Mouse (Mus musculus) midbrain, embryonic 12.5 days (tissue): Measurements from ENCODE around the gene Map7. TPM values are rescaled to one million over a fixed set of nuclear protein-coding genes. Genes with fewer than 3 reads are reported as not detected.

Source experiments
- ATAC-seq: fragments of 200-750 bp; cut with Nextera tagmentation; 2 replicates; pipeline ENCODE4 v1.8.0; 2017; ENCODE audit warnings: low read depth, moderate TSS enrichment, moderate library complexity; ENCODE audit not compliant: low FRiP score
- H3K27ac ChIP-seq: fragments of 300-500 bp; sonication (generic); replicated peaks from 2 replicates; pipeline ENCODE4 v1.5.1; 2016; ENCODE audit warnings: mild to moderate bottlenecking
- H3K27me3 ChIP-seq: fragments of 300-500 bp; sonication (generic); 2 replicates; pipeline ENCODE4 v1.6.1; 2016; ENCODE audit warnings: mild to moderate bottlenecking
- H3K36me3 ChIP-seq: fragments of 300-500 bp; sonication (generic); 2 replicates; pipeline ENCODE4 v1.6.1; 2016
- H3K4me1 ChIP-seq: fragments of 300-500 bp; sonication (generic); 2 replicates; pipeline ENCODE4 v1.6.1; 2016
- H3K4me2 ChIP-seq: fragments of 300-500 bp; sonication (generic); replicated peaks from 2 replicates; pipeline ENCODE4 v1.6.1; 2016; ENCODE audit warnings: mild to moderate bottlenecking, moderate library complexity
- H3K4me3 ChIP-seq: fragments of 300-500 bp; sonication (generic); 2 replicates; pipeline ENCODE4 v1.5.1; 2016; ENCODE audit warnings: mild to moderate bottlenecking
- H3K9ac ChIP-seq: fragments of 300-500 bp; sonication (generic); replicated peaks from 2 replicates; pipeline ENCODE4 v1.6.1; 2016; ENCODE audit warnings: mild to moderate bottlenecking, moderate library complexity
- H3K9me3 ChIP-seq: fragments of 300-500 bp; sonication (generic); 2 replicates; pipeline ENCODE4 v1.6.1; 2016; ENCODE audit warnings: mild to moderate bottlenecking
- WGBS: fragments of 180-500 bp; shearing (Covaris S2); methylation state at CpG from one replicate; pipeline ENCODE4 v1.1.7; 2016; 5-methylcytosine and 5-hydroxymethylcytosine counted together
- polyA plus RNA-seq: library from polyadenylated mRNA; unstranded; fragments of >200 nt; fragmentation: Nextera tagmentation; extraction: Ambion mirVana; gene quantifications from 2 replicates; pipeline ENCODE4 v1.2.1, GENCODE M21; 2016

The Map7 gene
- polyA plus RNA-seq, 1 experiment from 2014 or later = 5.5 TPM

DNA sequence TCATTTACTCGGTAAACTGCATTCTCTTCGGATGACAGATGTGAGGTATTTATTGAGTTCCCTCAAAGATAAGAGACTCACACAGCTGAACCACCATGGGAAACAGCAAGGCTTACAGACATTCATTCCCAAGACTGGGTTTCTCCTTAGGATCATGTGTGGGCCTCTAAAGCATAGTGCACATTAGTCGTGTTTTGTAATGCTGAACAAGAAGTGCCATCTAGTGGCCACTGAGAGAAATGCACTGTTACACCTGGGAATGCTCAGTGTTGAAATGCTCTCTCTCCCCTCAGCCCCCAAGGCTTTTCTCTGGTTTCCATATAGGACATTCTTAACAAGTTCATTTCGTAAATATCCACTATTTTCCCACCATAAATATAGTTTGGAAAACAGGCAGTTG, 23.0 kb upstream of the Map7 start:
- Histone ChIP-seq H3K36me3 (no peaks in the 10 kb centered on the region), H3K4me2 (no peak overlapping the region), H3K4me1 (0 out of 2 replicates have a peak, but pooled peaks cover 4% of the 10 kb centered on the region), H3K9me3 (no peaks in the 10 kb centered on the region), H3K4me3 (no peak overlapping the region), H3K27me3 (peaks cover 4% of the 10 kb centered on the region; the same call in 1 of the 2 replicates), H3K27ac (no peak overlapping the region), H3K9ac (no peak overlapping the region)
- 49% methylated on average over 4 of the region's 4 CpGs for WGBS
- peak; percentile 65 for ATAC-seq

DNA sequence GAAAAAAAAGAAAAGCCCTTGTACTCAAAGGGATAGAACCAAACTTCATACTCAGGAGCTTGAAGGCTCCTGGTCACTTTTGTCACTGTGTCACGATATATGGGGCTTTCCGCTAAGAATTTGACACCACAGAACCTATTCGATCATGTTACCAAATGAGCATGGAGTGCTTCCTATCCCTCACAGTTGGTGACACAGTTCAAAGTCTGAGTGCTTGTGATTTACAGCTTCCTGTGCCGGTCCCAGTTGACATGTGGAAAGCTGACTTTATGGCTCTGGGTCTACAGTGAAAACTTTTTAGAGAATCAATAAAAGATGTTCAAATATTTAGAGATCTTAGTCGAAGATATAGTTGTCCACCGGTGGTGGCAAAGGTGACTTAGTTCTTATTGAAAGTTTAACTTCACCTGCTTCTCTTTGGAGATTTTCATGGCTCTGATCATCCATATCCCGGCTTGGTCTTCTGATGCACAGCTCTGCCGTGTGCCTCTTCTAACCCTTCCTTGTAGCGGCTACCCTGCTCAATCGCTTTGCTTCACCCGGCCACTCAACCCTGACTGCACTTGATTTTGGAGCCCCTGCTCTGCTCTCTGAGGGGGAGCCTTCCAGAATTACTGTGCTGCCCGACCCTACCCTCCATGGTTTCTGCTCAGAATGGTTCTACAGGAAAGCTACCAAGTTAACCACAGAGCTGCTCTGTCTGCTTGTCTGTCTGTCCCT, 15.2 kb upstream of the Map7 start:
- 92% methylated on average over 12 of the region's 12 CpGs for WGBS
- H3K4me2 ChIP-seq = no peak overlapping the region

DNA sequence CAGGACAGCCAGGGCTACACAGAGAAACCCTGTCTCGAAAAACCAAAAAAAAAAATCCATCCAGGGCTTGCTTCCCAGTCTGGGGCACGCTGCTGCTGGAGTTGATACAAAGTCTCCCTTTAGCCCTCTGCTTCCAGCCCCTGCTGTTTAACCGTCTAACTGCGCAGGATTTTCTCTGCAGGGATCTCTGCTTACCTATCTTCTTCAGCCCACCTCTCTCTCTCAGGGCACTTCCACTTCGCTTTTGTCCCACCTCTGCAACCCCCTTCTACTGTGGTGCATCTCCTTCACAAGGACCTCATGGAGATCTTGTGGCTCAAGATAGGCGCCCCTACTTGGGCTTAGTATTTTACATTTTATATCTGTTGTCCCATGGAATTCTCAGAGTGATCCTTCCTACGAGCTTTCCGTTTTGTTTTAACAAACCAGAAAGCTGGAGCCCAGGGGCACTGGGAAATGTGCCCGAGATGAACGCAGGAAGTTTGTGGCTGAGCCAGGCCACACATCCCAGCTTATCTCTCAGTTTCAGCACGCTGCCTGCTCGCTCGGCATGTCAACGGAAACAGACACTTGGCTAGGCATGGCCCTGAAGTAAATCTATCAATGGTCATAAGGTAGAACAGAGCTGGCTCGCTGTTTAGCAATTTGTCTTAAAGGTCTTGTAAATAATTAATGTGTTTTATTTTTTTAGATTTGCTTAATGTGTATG, 12.8 kb upstream of the Map7 start:
- Histone ChIP-seq H3K4me2 (no peak overlapping the region), H3K27ac (no peak overlapping the region), H3K27me3 (no peaks in the 10 kb centered on the region), H3K9ac (no peak overlapping the region), H3K9me3 (no peaks in the 10 kb centered on the region), H3K36me3 (no peaks in the 10 kb centered on the region), H3K4me3 (no peak overlapping the region), H3K4me1 (no peaks in the 10 kb centered on the region)
- 82% methylated on average over 15 of the region's 15 CpGs for WGBS
- no peak for ATAC-seq

More for the DNA sequence above, 15.2 kb upstream of the Map7 start:
- no peaks in the 10 kb centered on the region for H3K4me1 ChIP-seq
- H3K9ac ChIP-seq = no peak overlapping the region
- H3K4me3 ChIP-seq = no peak overlapping the region
- no peak overlapping the region for H3K27ac ChIP-seq
- no peaks in the 10 kb centered on the region for H3K27me3 ChIP-seq
- no peak for ATAC-seq
- no peaks in the 10 kb centered on the region for H3K36me3 ChIP-seq
- no peaks in the 10 kb centered on the region for H3K9me3 ChIP-seq

DNA sequence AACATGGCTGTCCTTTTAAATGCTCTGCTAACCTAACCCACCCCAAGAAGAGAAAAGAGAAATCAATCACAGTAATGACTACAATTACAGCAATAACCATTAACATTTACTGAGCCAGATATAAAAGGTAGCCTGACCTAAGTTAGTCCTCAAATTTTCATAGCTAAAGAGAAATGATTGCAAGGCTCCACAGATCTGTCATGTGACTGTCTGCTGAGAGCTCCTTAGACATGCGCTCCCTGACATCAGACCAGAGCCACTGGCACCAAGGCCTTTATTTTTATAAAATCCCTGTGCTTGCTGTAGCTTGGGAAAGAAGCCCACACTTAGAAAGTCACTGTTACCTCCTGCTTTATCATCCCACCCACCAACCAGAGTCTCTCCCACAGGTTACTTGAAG, 11.8 kb upstream of the Map7 start:
- WGBS = 97% methylated on average over 1 of the region's 1 CpGs
- Histone ChIP-seq H3K4me3 (no peak overlapping the region), H3K9ac (no peak overlapping the region), H3K36me3 (no peaks in the 10 kb centered on the region), H3K4me1 (no peaks in the 10 kb centered on the region), H3K27ac (no peak overlapping the region), H3K9me3 (no peaks in the 10 kb centered on the region), H3K4me2 (no peak overlapping the region), H3K27me3 (no peaks in the 10 kb centered on the region; the same call in 1 of the 2 replicates)
- no peak for ATAC-seq

GRCm38 (mm10) chr10:20141376-20141775, 6.9 kb upstream of the Map7 start:
- Histone ChIP-seq H3K27ac (no peak overlapping the region), H3K36me3 (no peaks in the 10 kb centered on the region), H3K4me1 (no peaks in the 10 kb centered on the region), H3K9me3 (no peaks in the 10 kb centered on the region), H3K9ac (no peak overlapping the region), H3K27me3 (peaks cover 13% of the 10 kb centered on the region), H3K4me3 (no peak overlapping the region), H3K4me2 (no peak overlapping the region)
- WGBS = 49% methylated on average over 17 of the region's 17 CpGs
- no peak for ATAC-seq

GRCm38 (mm10) chr10:20148773-20149120, 476 bp downstream of the Map7 start:
- H3K27me3 ChIP-seq = peaks cover 58% of the 10 kb centered on the region
- H3K27ac ChIP-seq = no peak overlapping the region
- peak overlapping the region; percentile 73 for H3K4me3 ChIP-seq
- peak; percentile 77 for ATAC-seq
- peak overlapping the region; percentile 96 for H3K4me2 ChIP-seq
- H3K36me3 ChIP-seq = no peaks in the 10 kb centered on the region
- under 1% methylated on average over 49 of the region's 58 CpGs for WGBS
- H3K9me3 ChIP-seq = no peaks in the 10 kb centered on the region
- H3K9ac ChIP-seq = peak overlapping the region; percentile 56
- peaks cover 15% of the 10 kb centered on the region; the same call in 1 of the 2 replicates for H3K4me1 ChIP-seq

GRCm38 (mm10) chr10:20149121-20149834, 1.0 kb downstream of the Map7 start:
- Histone ChIP-seq H3K27me3 (peaks cover 58% of the 10 kb centered on the region), H3K27ac (no peak overlapping the region), H3K9ac (peak overlapping the region; percentile 56), H3K4me1 (peaks cover 15% of the 10 kb centered on the region; the same call in 1 of the 2 replicates), H3K36me3 (no peaks in the 10 kb centered on the region), H3K4me3 (peak overlapping the region; percentile 73), H3K9me3 (no peaks in the 10 kb centered on the region), H3K4me2 (peak overlapping the region; percentile 96)
- peak; percentile 77 for ATAC-seq
- WGBS = under 1% methylated on average over 60 of the region's 74 CpGs

GRCm38 (mm10) chr10:20149835-20150355, 1.6 kb downstream of the Map7 start:
- H3K27ac ChIP-seq = no peak overlapping the region
- H3K4me1 ChIP-seq = peaks cover 15% of the 10 kb centered on the region; the same call in 1 of the 2 replicates
- peak overlapping the region; percentile 73 for H3K4me3 ChIP-seq
- H3K27me3 ChIP-seq = peaks cover 53% of the 10 kb centered on the region
- H3K9me3 ChIP-seq = no peaks in the 10 kb centered on the region
- WGBS = 4% methylated on average over 13 of the region's 13 CpGs
- peak overlapping the region; percentile 56; the same call in 1 of the 2 replicates for H3K9ac ChIP-seq
- peak overlapping the region; percentile 96 for H3K4me2 ChIP-seq
- no peaks in the 10 kb centered on the region for H3K36me3 ChIP-seq
- no peak; the same call in 1 of the 2 replicates for ATAC-seq

DNA sequence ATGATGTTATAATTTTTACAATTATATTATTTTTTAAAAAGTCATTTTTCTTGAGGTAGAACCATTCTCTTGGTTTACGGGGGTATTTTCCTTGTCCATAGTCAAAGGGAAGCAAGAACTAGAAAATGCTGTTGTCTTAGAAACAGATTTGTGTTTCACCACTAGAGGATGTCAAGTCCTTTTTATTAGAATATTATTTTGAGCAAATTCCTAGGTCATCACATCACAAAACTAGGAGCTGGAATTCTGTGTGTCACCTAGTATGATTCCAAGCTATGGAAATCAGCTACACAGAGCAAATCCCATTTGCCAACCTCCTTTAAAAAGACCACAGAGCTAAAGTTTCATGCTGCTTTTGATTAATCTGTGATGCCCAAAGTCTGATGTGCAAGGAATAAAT, 3.9 kb downstream of the Map7 start:
- H3K36me3 ChIP-seq = no peaks in the 10 kb centered on the region
- H3K4me1 ChIP-seq = peaks cover 15% of the 10 kb centered on the region; the same call in 1 of the 2 replicates
- no peaks in the 10 kb centered on the region for H3K9me3 ChIP-seq
- WGBS = 88% methylated on average over 1 of the region's 1 CpGs
- no peak overlapping the region for H3K27ac ChIP-seq
- no peak for ATAC-seq
- no peak overlapping the region for H3K9ac ChIP-seq
- peaks cover 37% of the 10 kb centered on the region for H3K27me3 ChIP-seq
- H3K4me2 ChIP-seq = no peak overlapping the region
- H3K4me3 ChIP-seq = no peak overlapping the region

DNA sequence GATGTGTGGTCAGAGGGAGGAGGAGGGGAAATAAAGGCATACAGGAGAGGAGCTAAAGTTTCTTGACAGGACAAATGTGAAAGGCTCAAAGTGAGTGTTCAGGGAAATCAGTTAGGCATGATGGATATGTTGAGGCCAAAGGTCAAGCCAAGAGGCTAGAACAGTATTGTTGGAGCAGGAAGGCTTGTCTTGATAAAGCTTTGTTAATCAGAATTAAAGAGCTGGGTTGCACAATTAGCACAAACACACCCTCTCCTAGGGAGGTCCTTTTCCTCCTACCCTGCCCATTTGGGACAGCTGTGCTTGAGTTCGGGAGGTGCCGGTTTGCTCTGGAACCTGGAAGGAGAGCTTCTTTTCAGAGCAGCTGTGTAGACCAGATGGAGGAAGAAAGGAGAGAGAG, 5.2 kb downstream of the Map7 start:
- Histone ChIP-seq H3K4me2 (no peak overlapping the region), H3K27me3 (peaks cover 24% of the 10 kb centered on the region), H3K27ac (no peak overlapping the region), H3K4me1 (peaks cover 10% of the 10 kb centered on the region; the same call in 1 of the 2 replicates), H3K36me3 (no peaks in the 10 kb centered on the region), H3K4me3 (no peak overlapping the region), H3K9me3 (no peaks in the 10 kb centered on the region), H3K9ac (no peak overlapping the region)
- WGBS = 43% methylated on average over 2 of the region's 2 CpGs
- no peak for ATAC-seq

DNA sequence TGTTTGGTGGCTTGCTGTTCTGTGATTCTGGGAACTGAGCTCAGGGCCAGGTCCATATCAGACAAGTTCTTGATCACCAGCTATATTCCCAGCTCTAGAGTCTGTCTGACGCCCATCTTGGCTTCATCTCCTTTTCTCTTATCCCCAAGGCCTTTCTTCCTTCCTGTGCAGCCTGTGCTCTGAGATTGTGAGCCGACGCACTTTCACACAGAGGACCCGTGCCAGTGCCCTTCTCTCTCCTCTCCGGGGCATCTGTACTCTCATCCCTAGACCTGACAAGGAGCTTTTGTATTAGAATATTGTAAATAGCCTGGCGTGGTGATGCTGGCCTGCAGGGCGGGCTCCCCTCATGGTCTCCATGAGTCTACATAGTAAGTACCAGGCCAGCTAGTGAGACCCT, 7.1 kb downstream of the Map7 start:
- peaks cover 5% of the 10 kb centered on the region for H3K27me3 ChIP-seq
- no peaks in the 10 kb centered on the region for H3K9me3 ChIP-seq
- no peaks in the 10 kb centered on the region for H3K36me3 ChIP-seq
- ATAC-seq = no peak
- H3K4me1 ChIP-seq = no peaks in the 10 kb centered on the region
- H3K4me3 ChIP-seq = no peak overlapping the region
- H3K9ac ChIP-seq = no peak overlapping the region
- no peak overlapping the region for H3K27ac ChIP-seq
- WGBS = 90% methylated on average over 7 of the region's 7 CpGs
- no peak overlapping the region for H3K4me2 ChIP-seq
